Mouse (Mus musculus): Measurements from ENCODE around the gene Pax5. TPM values are rescaled to one million over a fixed set of nuclear protein-coding genes. Genes with fewer than 3 reads are reported as not detected.

Pax5 gene
- polyA plus RNA-seq, 1 experiment from 2014 or later = 0.19 TPM

GRCm38 (mm10) chr4:44674973-44675372 is 35.3 kb downstream of the Pax5 start:
- Histone ChIP-seq H3K4me3 (no peak overlapping the region), H3K36me3 (no peaks in the 10 kb centered on the region), H3K9me3 (no peaks in the 10 kb centered on the region), H3K27me3 (no peaks in the 10 kb centered on the region), H3K4me2 (replicated peaks) (no peak overlapping the region), H3K4me1 (no peaks in the 10 kb centered on the region), H3K27ac (no peak overlapping the region), H3K9ac (no peak overlapping the region)
- WGBS = 79% methylated on average over 8 of the region's 8 CpGs
- no peak for ATAC-seq (ENCODE audit: insufficient number of reproducible peaks, insufficient read depth, low FRiP score, low TSS enrichment)

- H3K4me2 ChIP-seq (replicated peaks) = no peak overlapping the region
- no peak overlapping the region for H3K27ac ChIP-seq
- H3K4me3 ChIP-seq = no peak overlapping the region
- no peaks in the 10 kb centered on the region for H3K36me3 ChIP-seq
- H3K9me3 ChIP-seq = peaks cover 6% of the 10 kb centered on the region; the same call in 1 of the 2 replicates
- no peaks in the 10 kb centered on the region for H3K4me1 ChIP-seq
- 31% methylated on average over 9 of the region's 9 CpGs for WGBS
- no peak overlapping the region for H3K9ac ChIP-seq
- H3K27me3 ChIP-seq = no peaks in the 10 kb centered on the region
- no peak for ATAC-seq (ENCODE audit: insufficient number of reproducible peaks, insufficient read depth, low FRiP score, low TSS enrichment)
Measured at GRCm38 (mm10) chr4:44673726-44674125, 36.6 kb downstream of the Pax5 start.

- Histone ChIP-seq H3K27ac (no peak overlapping the region), H3K27me3 (no peaks in the 10 kb centered on the region), H3K9ac (no peak overlapping the region), H3K4me3 (no peak overlapping the region), H3K36me3 (no peaks in the 10 kb centered on the region), H3K4me2 (replicated peaks) (no peak overlapping the region), H3K9me3 (peaks cover 6% of the 10 kb centered on the region; the same call in 1 of the 2 replicates), H3K4me1 (no peaks in the 10 kb centered on the region)
- no peak for ATAC-seq (ENCODE audit: insufficient number of reproducible peaks, insufficient read depth, low FRiP score, low TSS enrichment)
- WGBS = 58% methylated on average over 10 of the region's 10 CpGs
Measured at GRCm38 (mm10) chr4:44672216-44672937, 37.9 kb downstream of the Pax5 start.

- no peaks in the 10 kb centered on the region for H3K36me3 ChIP-seq
- ATAC-seq (ENCODE audit: insufficient number of reproducible peaks, insufficient read depth, low FRiP score, low TSS enrichment) = no peak
- 93% methylated on average over 3 of the region's 3 CpGs for WGBS
- H3K4me1 ChIP-seq = no peaks in the 10 kb centered on the region
- peaks cover 9% of the 10 kb centered on the region for H3K27me3 ChIP-seq
- H3K4me2 ChIP-seq (replicated peaks) = no peak overlapping the region
- no peak overlapping the region for H3K27ac ChIP-seq
- H3K4me3 ChIP-seq = no peak overlapping the region
- H3K9ac ChIP-seq = no peak overlapping the region
- H3K9me3 ChIP-seq = peaks cover 6% of the 10 kb centered on the region; the same call in 1 of the 2 replicates
Measured at GRCm38 (mm10) chr4:44671486-44671885, 38.8 kb downstream of the Pax5 start.

- Histone ChIP-seq H3K36me3 (no peaks in the 10 kb centered on the region), H3K9me3 (peaks cover 6% of the 10 kb centered on the region; the same call in 1 of the 2 replicates), H3K4me3 (no peak overlapping the region), H3K9ac (no peak overlapping the region), H3K27ac (no peak overlapping the region), H3K4me2 (replicated peaks) (no peak overlapping the region), H3K4me1 (no peaks in the 10 kb centered on the region), H3K27me3 (peaks cover 13% of the 10 kb centered on the region)
- no peak for ATAC-seq (ENCODE audit: insufficient number of reproducible peaks, insufficient read depth, low FRiP score, low TSS enrichment)
- 63% methylated on average over 2 of the region's 2 CpGs for WGBS
Measured at GRCm38 (mm10) chr4:44671035-44671434, 39.3 kb downstream of the Pax5 start.

- Histone ChIP-seq H3K9ac (no peak overlapping the region), H3K27ac (no peak overlapping the region), H3K4me2 (replicated peaks) (no peak overlapping the region), H3K36me3 (no peaks in the 10 kb centered on the region), H3K4me1 (no peaks in the 10 kb centered on the region), H3K27me3 (peaks cover 20% of the 10 kb centered on the region), H3K9me3 (peaks cover 6% of the 10 kb centered on the region; the same call in 1 of the 2 replicates), H3K4me3 (no peak overlapping the region)
- WGBS = 79% methylated on average over 4 of the region's 4 CpGs
- ATAC-seq (ENCODE audit: insufficient number of reproducible peaks, insufficient read depth, low FRiP score, low TSS enrichment) = no peak
Measured at GRCm38 (mm10) chr4:44670380-44670779, 39.9 kb downstream of the Pax5 start.

- H3K4me3 ChIP-seq = no peak overlapping the region
- no peak for ATAC-seq (ENCODE audit: insufficient number of reproducible peaks, insufficient read depth, low FRiP score, low TSS enrichment)
- no peak overlapping the region for H3K4me2 ChIP-seq (replicated peaks)
- H3K9ac ChIP-seq = no peak overlapping the region
- 84% methylated on average over 7 of the region's 7 CpGs for WGBS
- H3K27ac ChIP-seq = no peak overlapping the region
- peaks cover 6% of the 10 kb centered on the region; the same call in 1 of the 2 replicates for H3K9me3 ChIP-seq
- H3K36me3 ChIP-seq = no peaks in the 10 kb centered on the region
- H3K4me1 ChIP-seq = no peaks in the 10 kb centered on the region
- peaks cover 27% of the 10 kb centered on the region for H3K27me3 ChIP-seq
Measured at GRCm38 (mm10) chr4:44669485-44670181, 40.7 kb downstream of the Pax5 start.

GRCm38 (mm10) chr4:44668574-44668973 is 41.7 kb downstream of the Pax5 start:
- Histone ChIP-seq H3K36me3 (no peaks in the 10 kb centered on the region), H3K4me3 (no peak overlapping the region), H3K27ac (no peak overlapping the region), H3K4me1 (no peaks in the 10 kb centered on the region), H3K9me3 (peaks cover 6% of the 10 kb centered on the region; the same call in 1 of the 2 replicates), H3K9ac (no peak overlapping the region), H3K27me3 (peaks cover 38% of the 10 kb centered on the region), H3K4me2 (replicated peaks) (no peak overlapping the region)
- no peak for ATAC-seq (ENCODE audit: insufficient number of reproducible peaks, insufficient read depth, low FRiP score, low TSS enrichment)
- WGBS = 76% methylated on average over 6 of the region's 6 CpGs

- H3K27me3 ChIP-seq = peaks cover 42% of the 10 kb centered on the region
- no peak overlapping the region for H3K27ac ChIP-seq
- H3K9ac ChIP-seq = no peak overlapping the region
- WGBS = 66% methylated on average over 3 of the region's 3 CpGs
- no peak for ATAC-seq (ENCODE audit: insufficient number of reproducible peaks, insufficient read depth, low FRiP score, low TSS enrichment)
- peaks cover 6% of the 10 kb centered on the region; the same call in 1 of the 2 replicates for H3K9me3 ChIP-seq
- H3K4me3 ChIP-seq = no peak overlapping the region
- H3K36me3 ChIP-seq = no peaks in the 10 kb centered on the region
- no peaks in the 10 kb centered on the region for H3K4me1 ChIP-seq
- H3K4me2 ChIP-seq (replicated peaks) = no peak overlapping the region
Measured at GRCm38 (mm10) chr4:44668172-44668571, 42.1 kb downstream of the Pax5 start.

GRCm38 (mm10) chr4:44667369-44667768 is 42.9 kb downstream of the Pax5 start:
- peaks cover 6% of the 10 kb centered on the region; the same call in 1 of the 2 replicates for H3K9me3 ChIP-seq
- no peak overlapping the region for H3K9ac ChIP-seq
- no peak overlapping the region for H3K4me3 ChIP-seq
- no peaks in the 10 kb centered on the region for H3K36me3 ChIP-seq
- H3K27ac ChIP-seq = no peak overlapping the region
- 78% methylated on average over 6 of the region's 6 CpGs for WGBS
- ATAC-seq (ENCODE audit: insufficient number of reproducible peaks, insufficient read depth, low FRiP score, low TSS enrichment) = no peak
- no peaks in the 10 kb centered on the region for H3K4me1 ChIP-seq
- no peak overlapping the region for H3K4me2 ChIP-seq (replicated peaks)
- H3K27me3 ChIP-seq = peaks cover 50% of the 10 kb centered on the region

GRCm38 (mm10) chr4:44664767-44665056 is 45.6 kb downstream of the Pax5 start:
- Histone ChIP-seq H3K4me1 (no peaks in the 10 kb centered on the region), H3K9me3 (peaks cover 6% of the 10 kb centered on the region; the same call in 1 of the 2 replicates), H3K27ac (no peak overlapping the region), H3K4me3 (peak overlapping the region; percentile 48), H3K4me2 (replicated peaks) (peak overlapping the region; percentile 95), H3K36me3 (no peaks in the 10 kb centered on the region), H3K9ac (no peak overlapping the region), H3K27me3 (peaks cover 58% of the 10 kb centered on the region)
- ATAC-seq (ENCODE audit: insufficient number of reproducible peaks, insufficient read depth, low FRiP score, low TSS enrichment) = no peak
- WGBS = 18% methylated on average over 6 of the region's 6 CpGs

Data from embryonic facial prominence, embryonic 12.5 days (tissue).